Mouse (Mus musculus) liver (tissue): ENCODE results near the gene Mum1l1.
"Not testable (repeated sequence)": the region's sequence is repeated elsewhere in the genome, so short reads cannot be mapped to it uniquely, and the experiment has no call there.

ENCODE experiments used
- DNase-seq: peaks from one replicate; pipeline ENCODE4 v3.0.0-alpha.2; 2020; ENCODE audit warnings: mixed read lengths

Mum1l1 gene

DNA sequence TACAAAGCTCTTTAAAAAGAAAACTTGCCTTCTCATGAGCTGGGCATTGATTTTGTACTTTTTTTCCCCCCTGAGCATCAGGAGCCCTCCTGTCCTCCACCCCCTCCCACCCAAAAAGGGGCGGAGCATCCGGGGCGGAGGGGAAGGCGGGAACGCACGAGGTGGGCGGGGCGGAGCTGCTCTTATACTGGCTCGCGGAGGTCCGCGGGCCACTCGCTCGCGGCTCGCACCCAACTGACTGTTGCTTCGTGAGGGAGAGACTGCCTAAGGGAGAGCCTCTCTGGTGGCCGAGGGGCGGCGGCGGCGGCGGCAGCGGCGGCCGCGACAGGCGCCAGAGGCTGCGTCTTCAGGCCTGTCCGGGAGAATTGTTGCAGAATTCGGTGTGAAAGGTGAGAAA lies at the start of gene Mum1l1:
Mum1l1 (plus strand) TSS at position 214 of the 397 bp plus-strand sequence.
- peak; percentile 80 for DNase-seq

DNA sequence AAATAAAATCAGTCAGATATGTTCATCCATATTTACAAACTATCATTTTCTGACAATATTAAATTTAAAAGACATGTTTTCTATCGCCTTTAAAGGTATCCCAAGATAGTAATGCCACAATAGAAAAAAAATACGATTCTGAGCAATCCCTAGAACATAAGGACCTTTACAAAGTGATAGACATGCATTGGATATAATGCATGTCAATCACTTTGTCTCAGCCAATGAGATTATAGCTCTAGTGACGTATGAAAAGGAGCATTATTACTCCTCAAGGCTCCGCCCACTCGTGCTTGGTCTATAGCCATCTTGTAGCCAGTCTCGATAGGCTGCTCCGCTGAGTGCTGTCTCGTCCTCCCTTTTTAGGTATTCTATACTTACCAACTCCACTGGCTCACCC lies 30.9 kb upstream of the Mum1l1 start, which contains the start of gene 4933428M09Rik:
4933428M09Rik (plus strand) TSS at position 301 of the 400 bp plus-strand sequence.
- no peak for DNase-seq

DNA sequence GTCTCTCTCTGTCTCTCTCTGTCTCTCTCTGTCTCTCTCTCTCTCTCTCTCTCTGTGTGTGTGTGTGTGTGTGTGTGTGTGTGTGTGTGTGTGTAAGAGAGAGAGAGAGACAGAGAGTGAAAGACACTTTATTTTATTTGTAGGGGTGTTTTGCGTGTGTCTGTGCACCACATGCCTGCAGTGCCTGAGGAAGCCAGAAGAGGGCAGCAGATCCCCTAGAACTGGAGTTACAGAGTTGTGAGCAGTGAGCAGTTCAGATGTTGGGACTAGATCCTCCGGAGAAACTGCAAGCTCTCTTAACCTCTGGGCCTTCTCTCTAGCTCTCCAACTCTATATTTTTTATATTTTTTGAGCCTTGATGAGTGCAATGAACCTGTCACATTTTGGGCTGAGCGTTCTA lies 18.3 kb upstream of the Mum1l1 start:
- peak; percentile 18 for DNase-seq

DNA sequence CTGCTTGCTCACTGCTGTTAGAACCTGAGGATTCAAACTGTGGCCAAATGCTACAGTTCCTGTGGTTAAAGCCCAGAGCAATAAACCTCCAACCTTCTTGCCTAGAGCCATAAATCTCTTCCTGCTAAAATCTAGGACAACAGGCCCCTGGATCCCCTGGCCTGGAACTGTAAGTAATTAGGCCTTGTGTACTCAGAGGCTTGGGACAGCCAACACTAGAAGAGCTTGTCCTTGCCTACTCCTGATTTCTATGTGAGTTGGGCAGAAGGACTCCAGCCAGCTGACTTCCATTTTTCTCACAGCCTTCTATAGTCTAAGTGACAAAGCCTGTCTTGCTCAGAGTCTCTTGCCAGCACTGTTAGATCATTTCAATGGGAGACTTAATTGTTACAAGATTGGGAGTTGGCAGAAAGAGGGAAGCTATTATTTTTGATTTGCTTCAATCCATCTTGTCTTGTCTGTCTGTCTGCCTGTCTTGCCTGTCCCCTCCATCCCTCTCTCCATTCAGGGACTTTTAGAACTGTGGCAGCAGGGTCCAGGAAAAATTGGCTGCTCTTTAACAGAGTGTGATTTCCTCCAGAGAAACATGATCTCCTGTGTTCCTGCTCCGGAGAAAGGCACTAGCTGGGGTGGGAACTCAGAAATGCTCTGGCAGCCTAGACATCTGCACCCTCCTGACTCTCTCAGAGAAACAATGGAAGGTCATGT lies 15.1 kb upstream of the Mum1l1 start:
- DNase-seq, result no peak

DNA sequence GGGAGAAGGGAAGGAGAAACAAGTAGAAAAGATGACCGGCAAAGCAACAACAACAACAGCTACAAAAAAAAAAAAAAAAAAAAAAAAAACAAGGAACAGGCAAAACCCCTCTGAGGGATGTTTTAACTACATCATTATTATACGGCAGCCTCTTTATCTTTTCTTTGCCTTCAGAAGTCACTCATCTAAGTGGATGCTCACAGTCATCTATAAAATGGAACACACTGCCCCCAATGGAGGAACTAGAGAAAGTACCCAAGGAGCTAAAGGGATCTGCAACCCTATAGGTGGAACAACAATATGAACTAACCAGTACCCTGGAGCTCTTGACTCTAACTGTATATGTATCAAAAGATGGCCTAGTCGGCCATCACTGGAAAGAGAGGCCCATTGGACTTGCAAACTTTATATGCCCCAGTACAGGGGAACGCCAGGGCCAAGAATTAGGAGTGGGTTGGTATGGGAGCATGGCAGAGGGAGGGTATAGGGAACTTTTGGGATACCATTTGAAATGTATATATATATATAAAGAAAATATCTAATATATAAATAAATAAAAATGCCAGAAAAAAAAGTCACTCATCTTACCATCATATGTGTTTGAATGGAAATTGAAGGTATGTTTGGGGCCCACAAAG lies 532 bp upstream of the Mum1l1 start:
- not testable (repeated sequence) for DNase-seq

DNA sequence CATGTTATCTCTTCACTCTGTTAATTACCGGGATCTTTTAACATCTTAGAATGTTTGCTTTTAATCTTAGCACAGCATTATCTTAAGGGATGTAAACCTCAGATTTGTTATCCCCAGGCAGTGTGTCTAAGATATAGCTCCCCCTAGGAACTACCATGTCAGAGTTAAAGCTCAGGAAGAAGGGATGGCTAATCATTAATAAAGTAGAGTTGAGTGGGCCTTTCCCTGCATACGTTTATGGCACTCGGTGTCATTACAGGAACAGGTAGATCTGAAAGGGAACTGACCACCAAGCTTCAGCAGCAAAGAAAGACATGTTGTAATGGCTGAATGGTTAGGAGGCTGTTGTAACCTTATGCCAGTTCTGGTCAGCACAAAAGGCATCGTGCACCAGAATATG lies 4.9 kb downstream of the Mum1l1 start:
- no peak for DNase-seq

DNA sequence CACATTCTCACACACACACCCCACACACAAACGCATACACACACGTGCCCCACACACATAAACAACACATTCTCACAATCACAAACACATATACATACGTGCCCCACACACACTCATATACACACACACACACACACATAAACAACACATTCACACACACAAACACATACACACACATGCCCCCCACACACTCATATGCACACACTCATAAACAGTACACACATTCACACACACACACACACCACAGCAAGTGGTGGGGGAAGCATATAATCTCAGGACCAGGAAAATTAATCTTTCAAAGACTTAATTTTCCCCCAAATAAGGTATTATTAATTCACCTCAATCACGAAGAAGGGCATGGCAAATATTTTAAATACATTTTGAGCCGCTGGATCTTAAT lies 6.6 kb downstream of the Mum1l1 start:
- no peak for DNase-seq

DNA sequence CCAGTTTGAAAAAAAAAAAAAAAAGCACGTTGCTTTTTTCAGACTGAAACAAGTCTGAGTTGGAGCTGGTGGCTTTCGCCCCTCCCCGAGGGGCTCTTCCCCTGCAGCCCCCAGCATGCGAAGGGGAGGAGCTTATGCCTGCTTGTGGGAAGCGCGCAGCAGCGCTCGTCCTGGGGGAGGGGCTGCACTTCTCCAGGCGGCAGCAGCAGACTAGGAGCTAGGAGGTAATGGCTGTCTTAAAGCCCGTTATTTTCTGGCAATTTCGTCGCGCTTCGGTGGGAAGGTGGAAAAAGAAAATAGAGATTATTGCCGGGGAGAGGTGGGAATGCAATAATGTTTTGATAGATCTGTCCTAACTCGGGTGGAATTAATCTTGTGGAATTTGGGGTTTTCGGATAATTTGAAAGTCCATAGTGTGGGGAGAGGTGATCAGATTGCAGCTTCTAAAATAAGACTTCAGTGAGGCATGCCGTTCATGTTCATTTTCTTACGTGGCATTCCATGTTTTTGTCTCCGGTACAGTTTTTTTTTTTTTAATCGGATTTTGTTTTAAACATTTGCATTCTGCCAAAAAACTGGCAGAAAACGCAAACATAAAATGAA lies 7.2 kb downstream of the Mum1l1 start:
- peak; percentile 72 for DNase-seq

DNA sequence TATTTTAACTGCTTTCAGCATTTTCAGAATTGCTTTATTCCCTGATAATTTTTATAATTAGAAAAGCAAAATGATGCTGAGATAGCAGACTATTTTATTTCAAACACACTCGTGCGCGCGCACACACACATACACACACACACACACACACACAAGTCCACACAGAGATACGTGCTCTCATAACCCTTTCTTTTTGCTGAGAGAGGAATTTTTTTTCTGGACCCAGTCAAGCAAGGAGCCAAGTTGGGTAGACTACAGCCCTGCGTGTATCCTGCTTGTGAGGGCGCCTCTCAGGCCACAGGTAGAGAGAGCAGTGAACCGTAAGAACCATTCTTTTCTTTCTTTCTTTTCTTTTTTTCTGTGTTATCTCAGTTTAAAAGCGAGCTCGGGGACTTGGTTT lies 7.9 kb downstream of the Mum1l1 start:
- DNase-seq, result no peak

DNA sequence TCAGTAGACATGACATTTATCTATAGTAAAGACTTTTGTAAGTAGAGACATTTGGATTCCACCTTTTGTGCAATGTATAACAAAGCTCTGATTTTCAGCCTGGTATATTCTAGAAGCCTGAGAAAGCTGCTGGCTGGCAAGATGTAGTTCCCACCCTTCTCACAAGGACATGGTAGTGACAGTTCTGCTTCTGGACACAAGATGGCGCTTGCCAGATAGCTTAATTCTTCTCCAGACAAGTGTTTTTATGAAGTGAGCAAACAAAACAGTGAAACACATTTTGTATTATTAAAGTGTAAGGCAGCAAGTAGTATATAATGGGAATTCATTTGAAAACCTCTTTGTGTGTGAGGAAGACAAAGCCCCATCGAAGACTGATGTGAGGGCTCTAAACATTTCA lies 9.2 kb downstream of the Mum1l1 start:
- peak; percentile 29 for DNase-seq

DNA sequence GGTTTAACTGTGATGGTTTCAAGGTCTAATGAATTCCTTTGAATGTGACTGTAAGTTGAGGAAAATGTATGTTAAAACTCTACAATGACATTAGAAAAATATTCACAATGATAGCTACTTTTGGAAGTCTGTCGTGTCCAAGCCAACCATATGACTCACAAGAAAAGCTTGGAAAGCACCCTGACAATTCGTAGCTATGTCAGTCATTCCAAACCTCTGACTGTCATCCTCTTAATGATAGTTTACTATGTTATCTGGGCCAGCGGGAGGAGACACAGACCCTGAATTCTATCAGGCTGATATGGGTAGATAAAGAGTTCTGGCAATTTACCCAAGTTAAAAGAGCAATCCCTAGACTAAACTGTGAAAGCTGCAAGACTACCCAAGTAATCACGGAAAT lies 11.0 kb downstream of the Mum1l1 start:
- DNase-seq, result no peak

DNA sequence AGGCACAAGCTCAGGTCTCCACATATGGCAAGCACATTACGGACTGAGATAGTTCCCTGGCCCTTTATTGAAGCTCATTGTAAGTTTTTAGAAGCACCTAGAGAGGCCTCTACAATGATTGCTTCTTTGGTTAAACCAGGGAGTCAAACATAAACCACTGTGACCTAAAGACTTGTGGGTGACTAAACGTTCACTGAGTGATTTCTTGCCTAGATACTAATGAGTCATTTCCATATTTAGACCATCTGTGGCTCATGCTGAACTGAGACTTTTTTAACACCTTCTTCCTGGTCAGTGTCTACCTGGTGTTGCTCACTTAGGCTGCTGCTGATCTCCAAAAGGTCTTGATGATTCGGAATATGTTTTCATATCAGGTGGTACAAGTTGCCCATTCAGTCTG lies 12.1 kb downstream of the Mum1l1 start:
- DNase-seq, result no peak

DNA sequence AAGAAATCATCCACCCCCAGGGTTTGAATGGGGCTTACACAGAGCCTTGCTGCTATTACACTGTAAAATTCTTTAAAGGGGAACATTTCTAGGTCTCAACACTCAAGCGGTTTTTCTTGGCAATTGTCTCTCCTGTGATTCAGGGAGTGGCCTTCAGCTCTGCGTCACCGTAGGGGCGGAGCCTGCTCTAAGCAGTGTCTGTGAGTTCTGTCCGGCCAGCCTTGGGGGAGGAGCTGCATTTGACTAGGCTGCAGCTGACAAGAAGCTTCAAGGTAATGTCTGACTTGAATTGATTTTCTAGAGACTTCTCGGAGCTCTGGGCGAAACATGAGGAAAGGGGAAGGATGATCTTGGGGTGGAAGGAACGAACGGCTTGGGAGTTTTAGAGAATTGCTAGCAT lies 21.3 kb downstream of the Mum1l1 start:
- peak; percentile 50 for DNase-seq

DNA sequence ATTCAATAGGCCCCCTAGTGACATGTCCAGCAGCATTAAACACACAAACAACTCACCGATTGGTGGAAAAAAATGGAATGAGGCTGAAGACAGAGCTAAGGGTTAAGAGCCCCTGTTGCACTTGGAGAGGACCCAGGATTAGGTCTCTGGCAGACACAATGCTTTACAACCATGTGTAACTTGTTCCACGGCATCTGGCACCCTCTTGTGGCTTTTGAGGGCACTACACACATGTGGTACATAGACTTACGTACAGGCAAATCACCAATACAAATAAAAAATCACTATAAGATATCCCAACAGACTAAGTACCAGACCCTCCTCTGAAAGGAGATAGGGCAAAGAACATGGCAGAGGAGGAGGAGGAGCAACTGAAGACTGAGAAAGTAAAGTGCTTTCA lies 37.5 kb downstream of the Mum1l1 start:
- peak; percentile 33 for DNase-seq

DNA sequence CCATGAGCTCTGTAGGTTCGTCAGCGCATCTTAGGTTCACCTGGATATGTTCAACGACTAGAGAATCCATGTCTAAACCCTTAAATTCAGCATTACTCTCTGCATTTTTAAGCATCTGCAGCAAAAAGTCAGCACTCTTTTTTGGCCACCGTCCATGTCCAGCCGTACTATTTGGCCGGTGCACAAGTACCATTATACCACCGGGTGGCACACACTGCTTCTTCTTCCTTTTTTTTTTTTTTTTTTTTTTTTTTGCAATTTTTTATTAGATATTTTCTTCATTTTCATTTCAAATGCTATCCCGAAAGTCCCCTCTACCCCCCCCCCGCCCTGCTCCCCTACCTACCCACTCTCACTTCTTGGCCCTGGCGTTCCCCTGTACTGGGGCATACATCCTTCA lies 47.2 kb downstream of the Mum1l1 start:
- no peak for DNase-seq

DNA sequence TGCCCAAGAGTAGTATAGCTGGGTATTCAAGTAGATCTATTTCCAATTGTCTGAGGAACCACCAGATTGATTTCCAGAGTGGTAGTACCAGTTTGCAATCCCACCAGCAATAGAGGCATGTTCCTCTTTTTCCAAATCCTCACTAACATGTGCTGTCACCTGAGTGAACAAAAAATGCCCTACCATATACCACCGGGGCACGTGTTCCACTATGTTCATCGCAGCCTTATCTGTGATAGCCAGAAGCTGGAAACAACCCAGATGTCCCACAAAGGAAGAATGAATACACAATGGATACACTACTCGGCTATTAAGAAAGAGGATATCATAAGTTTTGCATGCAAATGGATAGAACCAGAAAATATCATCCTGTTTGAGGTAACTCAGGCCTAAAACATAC lies 72.1 kb downstream of the Mum1l1 start:
- DNase-seq, result no peak
